Mouse (Mus musculus): Measurements from ENCODE around the gene Ubap1l.

The Ubap1l gene

GRCm38 (mm10) chr9:65410378-65410777 is 49.5 kb downstream of the Ubap1l start:
- no peak for DNase-seq (ENCODE audit: low spot score)

- DNase-seq (ENCODE audit: low spot score) = no peak
These were observed 50.5 kb downstream of the Ubap1l start for GRCm38 (mm10) chr9:65411326-65411725.

- DNase-seq (ENCODE audit: low spot score) = no peak
These were observed 56.9 kb downstream of the Ubap1l start for GRCm38 (mm10) chr9:65417738-65418137.

GRCm38 (mm10) chr9:65419633-65420032 is 58.8 kb downstream of the Ubap1l start:
- DNase-seq (ENCODE audit: low spot score) = no peak

GRCm38 (mm10) chr9:65422760-65423501 is 62.1 kb downstream of the Ubap1l start, which contains the start of gene Slc51b:
Gene Slc51b (minus strand): TSS chr9:65422955.
- no peak for DNase-seq (ENCODE audit: low spot score)

GRCm38 (mm10) chr9:65424393-65424792 is 63.6 kb downstream of the Ubap1l start:
- DNase-seq (ENCODE audit: low spot score) = no peak

GRCm38 (mm10) chr9:65427511-65427910 is 66.7 kb downstream of the Ubap1l start:
- no peak for DNase-seq (ENCODE audit: low spot score)

GRCm38 (mm10) chr9:65428003-65428402 is 67.2 kb downstream of the Ubap1l start:
- DNase-seq (ENCODE audit: low spot score) = no peak

Measured in embryo, embryonic 10 days (tissue).